Mouse (Mus musculus) cerebellum, adult 2 months (tissue): Measurements from ENCODE around the gene Fbxl17. TPM values are rescaled to one million over a fixed set of nuclear protein-coding genes. Genes with fewer than 3 reads are reported as not detected.

Experiments used
- DNase-seq, 2 experiments: peaks; one replicate each; pipeline ENCODE4 v3.0.0; 2021
- H3K27ac ChIP-seq: fragments of 200-500 bp; 2 replicates; pipeline ENCODE4 v1.5.1; 2012; ENCODE audit warnings: low read length, control low read depth, inconsistent platforms; ENCODE audit not compliant: insufficient read depth
- H3K27me3 ChIP-seq: fragments of 200-500 bp; 2 replicates; pipeline ENCODE4 v1.6.1; 2012; ENCODE audit warnings: inconsistent platforms, mild to moderate bottlenecking, low read length, moderate library complexity; ENCODE audit not compliant: control insufficient read depth, insufficient read depth
- H3K4me1 ChIP-seq: fragments of 200-500 bp; 2 replicates; pipeline ENCODE4 v1.6.1; 2011; ENCODE audit warnings: low read length; ENCODE audit not compliant: control insufficient read depth, insufficient read depth
- H3K4me3 ChIP-seq: fragments of 200-500 bp; replicated peaks from 2 replicates; pipeline ENCODE3; 2011; ENCODE audit warnings: mild to moderate bottlenecking, low read depth, low read length, control low read depth; ENCODE audit not compliant: insufficient read depth
- CTCF ChIP-seq: fragments of 200-500 bp; IDR thresholded peaks from 2 replicates; pipeline ENCODE4 v1.5.1; 2011; ENCODE audit warnings: low read depth, mild to moderate bottlenecking, control low read depth, low read length, moderate library complexity, borderline replicate concordance; ENCODE audit not compliant: insufficient read depth
- POLR2A ChIP-seq: fragments of 200-500 bp; IDR thresholded peaks from 2 replicates; pipeline ENCODE4 v1.6.1; 2011; ENCODE audit warnings: low read length, control low read depth, borderline replicate concordance; ENCODE audit not compliant: insufficient read depth
- WGBS: fragments of 180-500 bp; shearing (Covaris S2); methylation state at CpG from one replicate; pipeline ENCODE4 v1.1.7; 2018; 5-methylcytosine and 5-hydroxymethylcytosine counted together
- polyA plus RNA-seq: library from polyadenylated mRNA; depleted of rRNA; stranded (reverse); fragments of >200 nt; gene quantifications from 2 replicates; pipeline ENCODE4 v1.2.3, GENCODE M21; 2012

Fbxl17 gene
- polyA plus RNA-seq, 1 experiment: 21.5 TPM

DNA sequence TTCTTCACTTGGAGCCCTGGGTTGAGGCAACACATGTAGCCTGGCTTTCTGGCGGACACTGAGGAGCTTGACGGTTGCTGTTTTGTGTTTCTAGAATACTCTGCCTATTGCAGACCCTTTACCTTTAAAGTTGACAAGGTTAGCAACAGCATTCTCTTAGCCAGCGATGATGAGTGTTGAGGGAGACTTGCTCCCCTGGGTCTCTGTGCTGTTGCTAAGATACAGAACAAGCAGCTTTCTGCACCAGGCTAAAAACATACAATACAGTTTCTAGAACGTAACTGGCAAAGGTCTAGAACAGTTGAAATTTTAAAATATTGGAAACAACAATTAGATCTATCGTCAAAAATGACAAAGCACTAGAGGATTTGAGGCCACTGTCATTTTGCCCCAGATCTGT lies 420.7 kb downstream of the Fbxl17 start:
- Histone ChIP-seq H3K4me3 (no peak overlapping the region), H3K27ac (no peak overlapping the region), H3K4me1 (no peaks in the 10 kb centered on the region), H3K27me3 (no peaks in the 10 kb centered on the region)
- DNase-seq: no peak
- no peak for TF ChIP-seq CTCF
- no peak for TF ChIP-seq POLR2A
- 80% methylated on average over 5 of the region's 5 CpGs for WGBS

DNA sequence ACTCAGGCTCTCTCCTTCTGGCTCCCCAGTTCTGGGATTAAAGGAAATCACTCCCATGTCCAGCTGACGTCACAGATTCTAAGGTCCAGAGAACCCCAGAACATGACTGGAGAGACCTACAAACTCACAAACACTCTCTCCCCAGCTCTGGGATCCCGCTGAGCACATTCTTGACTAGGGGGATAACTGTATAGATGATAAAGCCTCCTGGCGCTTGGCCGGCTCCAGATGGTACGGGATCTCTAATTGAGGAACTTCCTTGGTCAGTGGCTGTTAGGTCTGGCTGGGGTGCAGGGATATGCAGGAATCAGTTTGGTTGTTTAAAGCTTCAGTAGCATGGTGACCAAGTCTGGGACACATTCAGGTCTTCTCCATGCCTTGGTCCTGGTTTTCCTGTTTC lies 422.3 kb downstream of the Fbxl17 start:
- DNase-seq: peak; percentile 49 to 64
- no peak overlapping the region for H3K4me3 ChIP-seq
- no peaks in the 10 kb centered on the region for H3K27me3 ChIP-seq
- no peak overlapping the region for H3K27ac ChIP-seq
- no peak for TF ChIP-seq CTCF
- no peak for TF ChIP-seq POLR2A
- 28% methylated on average over 5 of the region's 5 CpGs for WGBS
- H3K4me1 ChIP-seq: no peaks in the 10 kb centered on the region

DNA sequence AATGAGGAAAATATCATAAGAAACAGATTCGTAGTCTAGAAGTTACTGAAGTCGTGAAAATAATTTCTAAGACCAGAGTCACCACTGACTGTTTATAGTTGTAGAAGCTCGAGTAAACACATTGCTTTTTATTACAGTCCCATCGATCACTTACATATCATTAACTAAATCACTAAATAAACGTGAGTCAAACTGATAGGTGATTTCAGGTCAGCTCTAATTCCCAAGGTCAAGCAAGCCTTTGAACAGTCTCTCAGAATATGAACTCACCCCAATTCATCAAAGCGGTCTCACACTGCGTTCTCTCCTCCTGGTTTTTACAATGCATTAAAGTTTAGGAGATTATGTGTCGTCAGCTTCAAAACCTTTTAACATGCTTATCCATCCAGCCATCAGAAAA lies 423.2 kb downstream of the Fbxl17 start:
- no peaks in the 10 kb centered on the region for H3K27me3 ChIP-seq
- no peak overlapping the region for H3K27ac ChIP-seq
- TF ChIP-seq CTCF (no peak), POLR2A (no peak)
- no peak for DNase-seq
- no peak overlapping the region for H3K4me3 ChIP-seq
- WGBS: 93% methylated on average over 8 of the region's 8 CpGs
- no peaks in the 10 kb centered on the region for H3K4me1 ChIP-seq

DNA sequence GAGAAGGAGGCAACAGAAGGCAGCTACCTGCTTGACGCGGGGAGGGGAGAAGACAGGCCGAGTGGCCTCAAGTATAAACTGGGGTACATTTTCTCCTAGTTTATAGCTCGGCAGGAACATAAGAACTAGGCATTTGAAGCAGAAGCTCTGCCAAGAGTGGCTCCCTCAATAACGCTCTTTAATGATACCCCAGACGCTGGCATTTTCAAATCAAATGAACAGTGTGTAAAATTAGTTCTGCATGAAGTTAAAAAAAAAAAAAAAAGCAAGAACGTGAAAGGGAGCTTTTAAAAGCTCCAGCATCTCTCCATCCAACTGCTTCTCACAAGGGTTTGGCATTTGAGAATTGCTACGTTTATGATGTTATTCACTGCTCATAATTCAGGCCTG lies 423.8 kb downstream of the Fbxl17 start:
- no peak for DNase-seq
- Histone ChIP-seq H3K27me3 (no peaks in the 10 kb centered on the region), H3K4me1 (no peaks in the 10 kb centered on the region), H3K27ac (no peak overlapping the region), H3K4me3 (no peak overlapping the region)
- WGBS: 64% methylated on average over 8 of the region's 8 CpGs
- TF ChIP-seq CTCF: no peak
- TF ChIP-seq POLR2A: no peak

DNA sequence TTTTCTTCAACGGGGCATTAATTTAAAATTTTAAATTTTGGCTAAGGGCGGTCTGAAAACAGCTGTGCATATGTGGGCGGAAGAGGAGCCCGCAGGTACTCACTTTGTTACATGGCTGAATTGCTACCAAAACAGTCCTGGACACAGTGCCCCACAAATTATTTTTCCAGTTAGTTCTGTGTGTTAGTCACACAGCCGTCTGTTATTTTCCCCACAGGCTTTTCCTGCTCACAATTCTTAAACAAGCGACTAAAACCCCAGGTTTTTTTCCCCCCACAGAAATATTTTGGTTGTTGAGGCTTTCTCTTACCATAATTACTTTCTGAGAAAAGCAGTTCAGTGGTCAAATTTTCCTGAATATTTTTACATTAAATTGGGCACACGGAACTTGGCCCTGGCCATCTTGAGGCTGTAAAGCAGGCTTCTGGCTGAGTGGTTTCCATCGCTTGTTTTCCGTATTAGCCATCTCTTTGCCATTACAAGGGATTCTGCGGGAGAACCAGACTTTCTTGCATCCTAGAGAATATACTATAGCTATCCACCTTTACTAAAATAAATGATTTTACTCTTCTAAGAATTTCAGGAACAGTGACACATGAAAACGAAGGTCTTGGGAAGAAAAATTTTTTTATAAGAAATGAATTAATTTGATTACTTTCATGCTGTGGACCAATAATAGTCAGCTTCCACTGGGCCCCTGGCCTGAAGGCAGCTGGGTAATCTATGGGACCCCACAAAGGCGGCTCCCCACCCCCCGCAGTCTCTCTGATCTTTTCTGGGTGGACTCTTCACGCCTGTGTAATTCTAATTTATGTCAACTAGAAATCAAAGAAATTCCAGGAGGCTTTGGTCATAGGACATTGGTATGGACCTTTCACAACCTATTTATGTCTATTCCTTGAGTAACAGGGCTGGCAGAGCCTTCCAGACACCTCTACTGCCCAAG lies 424.5 kb downstream of the Fbxl17 start:
- H3K27ac ChIP-seq: no peak overlapping the region

DNA sequence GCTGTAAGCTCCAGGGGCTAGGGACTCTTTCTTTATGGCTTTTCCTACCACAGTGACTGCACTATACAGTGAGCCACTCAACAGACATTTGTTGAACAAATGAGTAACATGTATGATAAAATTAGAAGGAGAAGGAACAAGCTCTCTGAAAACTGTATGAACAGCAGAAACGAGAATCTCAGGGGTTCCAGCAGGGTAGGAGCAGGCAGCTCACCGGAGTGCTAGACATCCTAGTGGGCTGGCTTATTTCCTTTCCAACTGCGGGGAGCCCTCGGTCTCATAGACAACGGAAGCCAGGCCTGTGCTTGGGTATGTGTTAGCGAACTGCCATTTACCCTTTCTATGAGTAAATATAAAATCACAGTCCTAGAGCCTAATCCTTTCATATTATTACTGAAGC lies 426.5 kb downstream of the Fbxl17 start:
- no peak for DNase-seq
- no peaks in the 10 kb centered on the region for H3K4me1 ChIP-seq
- TF ChIP-seq CTCF: no peak
- TF ChIP-seq POLR2A: no peak
- 70% methylated on average over 6 of the region's 6 CpGs for WGBS
- no peak overlapping the region for H3K27ac ChIP-seq
- no peak overlapping the region for H3K4me3 ChIP-seq
- no peaks in the 10 kb centered on the region for H3K27me3 ChIP-seq

More for the DNA sequence above, 424.5 kb downstream of the Fbxl17 start:
- 82% methylated on average over 14 of the region's 14 CpGs for WGBS
- no peaks in the 10 kb centered on the region for H3K4me1 ChIP-seq
- no peaks in the 10 kb centered on the region for H3K27me3 ChIP-seq
- TF ChIP-seq POLR2A: no peak
- no peak for TF ChIP-seq CTCF
- no peak overlapping the region for H3K4me3 ChIP-seq
- DNase-seq: no peak

DNA sequence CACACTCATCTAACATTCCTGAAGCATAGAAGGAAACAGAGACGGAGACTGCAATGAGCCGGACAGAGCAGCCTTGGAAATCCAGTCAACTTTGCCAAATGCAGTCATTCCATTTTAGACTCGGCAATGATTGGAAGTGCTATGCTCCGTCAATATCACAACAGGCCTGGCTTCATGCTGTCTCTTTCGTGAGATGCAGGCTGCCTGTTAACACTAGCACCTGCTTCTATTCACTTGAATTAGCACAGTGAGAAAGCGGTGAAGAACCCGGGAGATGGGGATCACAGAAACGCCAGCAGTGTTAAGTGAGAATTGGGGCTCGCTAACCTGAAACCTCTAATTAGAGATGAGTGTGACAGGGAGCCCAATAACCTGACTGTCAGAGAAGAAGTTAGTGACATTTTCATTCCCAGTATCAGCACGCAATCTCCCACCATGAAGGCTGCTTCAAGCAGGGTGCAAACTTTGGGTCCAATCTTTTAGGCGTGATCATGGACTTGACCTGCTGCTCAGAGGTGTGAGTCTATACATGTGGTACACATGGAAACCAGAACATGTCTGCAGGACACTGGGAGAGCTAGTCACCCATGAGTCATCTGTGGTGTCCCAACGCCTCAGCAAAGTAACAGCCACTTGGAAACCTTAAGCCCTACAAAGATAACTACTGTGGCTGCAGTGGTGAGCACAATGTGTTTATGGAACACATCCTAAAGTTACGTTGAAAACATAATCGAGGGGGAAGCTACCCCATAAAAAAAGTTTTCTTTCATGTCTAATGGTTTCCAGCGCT lies 428.5 kb downstream of the Fbxl17 start:
- 68% methylated on average over 15 of the region's 15 CpGs for WGBS
- H3K4me1 ChIP-seq: no peaks in the 10 kb centered on the region
- H3K4me3 ChIP-seq: no peak overlapping the region
- no peak overlapping the region for H3K27ac ChIP-seq
- H3K27me3 ChIP-seq: no peaks in the 10 kb centered on the region
- no peak for DNase-seq
- TF ChIP-seq CTCF: no peak
- TF ChIP-seq POLR2A: no peak
